Mouse (Mus musculus) forebrain, embryonic 12.5 days (tissue): ENCODE measurements at regions not wholly inside any gene's neighbourhood (a gene's known extent, or its start where the extent isn't known, plus 50 kb on each side); places are given as distances from the start of the nearest gene placed in this dataset.
A peak's percentile ranks its signal among the peaks of the same experiment; 100 is the strongest.
"Not testable (repeated sequence)": the region's sequence is repeated elsewhere in the genome, so short reads cannot be mapped to it uniquely, and the experiment has no call there.

Experiments used
- ATAC-seq: fragments of 200-750 bp; cut with Nextera tagmentation; 2 replicates; pipeline ENCODE4 v1.8.0; 2017; ENCODE audit warnings: moderate TSS enrichment; ENCODE audit not compliant: low FRiP score
- H3K27ac ChIP-seq: fragments of 300-500 bp; sonication (generic); 2 replicates; pipeline ENCODE4 v1.5.1; 2016; ENCODE audit warnings: mild to moderate bottlenecking
- H3K27me3 ChIP-seq: fragments of 300-500 bp; sonication (generic); 2 replicates; pipeline ENCODE4 v1.6.1; 2016; ENCODE audit warnings: mild to moderate bottlenecking
- H3K36me3 ChIP-seq: fragments of 300-500 bp; sonication (generic); replicated peaks from 2 replicates; pipeline ENCODE4 v1.6.1; 2016; ENCODE audit warnings: mild to moderate bottlenecking
- H3K4me1 ChIP-seq: fragments of 300-500 bp; sonication (generic); 2 replicates; pipeline ENCODE4 v1.6.1; 2016
- H3K4me2 ChIP-seq: fragments of 300-500 bp; sonication (generic); 2 replicates; pipeline ENCODE4 v1.6.1; 2016; ENCODE audit warnings: mild to moderate bottlenecking, moderate library complexity
- H3K4me3 ChIP-seq: fragments of 300-500 bp; sonication (generic); replicated peaks from 2 replicates; pipeline ENCODE4 v1.5.1; 2016; ENCODE audit warnings: mild to moderate bottlenecking
- H3K9ac ChIP-seq: fragments of 300-500 bp; sonication (generic); 2 replicates; pipeline ENCODE4 v1.6.1; 2016; ENCODE audit warnings: mild to moderate bottlenecking
- H3K9me3 ChIP-seq: fragments of 300-500 bp; sonication (generic); 2 replicates; pipeline ENCODE4 v1.6.1; 2016
- WGBS: fragments of 180-500 bp; shearing (Covaris S2); methylation state at CpG from one replicate; pipeline ENCODE4 v1.1.7; 2016; 5-methylcytosine and 5-hydroxymethylcytosine counted together

- no peak overlapping the region for H3K4me2 ChIP-seq
- ATAC-seq: no peak
- no peak overlapping the region for H3K4me3 ChIP-seq
- H3K4me1 ChIP-seq: no peaks in the 10 kb centered on the region
- no peaks in the 10 kb centered on the region for H3K27me3 ChIP-seq
- H3K27ac ChIP-seq: no peak overlapping the region
- WGBS: 79% methylated on average over 3 of the region's 3 CpGs
- H3K9me3 ChIP-seq: no peaks in the 10 kb centered on the region
- no peak overlapping the region for H3K9ac ChIP-seq
- no peaks in the 10 kb centered on the region for H3K36me3 ChIP-seq
Measured at GRCm38 (mm10) chr5:52006843-52007242, 183.5 kb downstream of the Dhx15 start.

DNA sequence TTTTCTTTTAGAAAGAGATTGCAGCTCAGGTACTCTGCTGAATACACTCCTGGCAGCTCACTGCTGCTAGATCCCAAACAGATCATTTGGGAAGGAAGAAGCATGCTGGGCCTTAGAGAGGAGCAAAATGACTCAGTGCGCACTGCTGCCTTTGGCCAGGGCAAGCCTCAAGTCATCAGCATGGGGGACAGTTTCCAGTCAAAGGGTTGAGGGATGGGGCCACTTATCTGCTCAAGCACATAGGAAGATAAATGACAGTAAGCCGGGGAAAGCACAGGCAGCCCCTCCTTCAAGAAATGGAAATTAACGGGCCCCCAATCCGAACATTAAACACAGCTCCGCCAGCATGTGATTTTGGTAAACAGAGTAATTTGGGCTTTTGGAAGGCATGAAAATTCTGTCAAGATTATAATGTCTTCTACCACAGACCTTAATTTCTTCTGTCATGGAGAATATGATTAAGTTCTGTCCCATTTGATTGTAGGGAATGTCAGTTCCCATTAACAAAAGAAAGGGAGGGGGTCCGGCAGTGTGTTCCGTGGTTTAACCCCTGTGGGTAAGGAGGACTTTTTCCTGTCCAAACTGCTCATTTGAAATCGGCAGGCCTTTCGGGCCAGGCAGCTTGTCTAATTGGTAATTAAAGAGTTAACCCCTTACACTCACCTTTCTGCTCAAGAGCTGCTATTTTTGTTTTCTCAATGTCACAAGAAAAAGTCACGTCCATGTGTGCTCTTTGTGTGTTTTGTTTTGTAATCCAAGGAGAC lies 199.3 kb downstream of the Dhx15 start:
- H3K4me3 ChIP-seq: no peak overlapping the region
- no peak overlapping the region for H3K27ac ChIP-seq
- H3K9me3 ChIP-seq: no peaks in the 10 kb centered on the region
- H3K4me2 ChIP-seq: peak overlapping the region; percentile 34
- WGBS: 3% methylated on average over 10 of the region's 10 CpGs
- H3K27me3 ChIP-seq: peaks cover 24% of the 10 kb centered on the region; the same call in 1 of the 2 replicates
- no peak overlapping the region for H3K9ac ChIP-seq
- no peak; the same call in 1 of the 2 replicates for ATAC-seq
- H3K4me1 ChIP-seq: peaks cover 12% of the 10 kb centered on the region
- H3K36me3 ChIP-seq: no peaks in the 10 kb centered on the region

DNA sequence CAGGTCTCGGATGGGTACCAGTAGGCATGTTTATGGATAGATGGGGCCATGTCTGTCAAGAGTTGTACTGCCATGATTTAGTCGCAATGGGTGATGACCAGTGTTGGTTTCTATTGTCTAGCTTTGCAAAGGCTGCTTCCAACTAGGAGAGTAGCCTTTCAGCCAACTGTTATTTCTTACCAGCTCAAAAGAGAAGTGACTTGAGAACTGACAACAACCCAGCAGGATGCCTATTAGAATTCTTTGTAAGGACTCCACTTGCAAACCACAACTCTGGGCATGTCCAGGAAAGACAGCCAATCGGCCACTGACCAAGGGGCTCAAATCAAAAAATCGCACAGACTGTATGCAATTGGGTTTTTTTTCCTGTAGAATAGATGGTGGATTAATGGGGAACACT lies 200.9 kb downstream of the Dhx15 start:
- no peak overlapping the region for H3K27ac ChIP-seq
- peaks cover 12% of the 10 kb centered on the region for H3K4me1 ChIP-seq
- H3K9ac ChIP-seq: no peak overlapping the region
- WGBS: 18% methylated on average over 4 of the region's 4 CpGs
- no peaks in the 10 kb centered on the region for H3K9me3 ChIP-seq
- no peak overlapping the region for H3K4me2 ChIP-seq
- peaks cover 24% of the 10 kb centered on the region; the same call in 1 of the 2 replicates for H3K27me3 ChIP-seq
- ATAC-seq: no peak
- H3K4me3 ChIP-seq: no peak overlapping the region
- no peaks in the 10 kb centered on the region for H3K36me3 ChIP-seq

DNA sequence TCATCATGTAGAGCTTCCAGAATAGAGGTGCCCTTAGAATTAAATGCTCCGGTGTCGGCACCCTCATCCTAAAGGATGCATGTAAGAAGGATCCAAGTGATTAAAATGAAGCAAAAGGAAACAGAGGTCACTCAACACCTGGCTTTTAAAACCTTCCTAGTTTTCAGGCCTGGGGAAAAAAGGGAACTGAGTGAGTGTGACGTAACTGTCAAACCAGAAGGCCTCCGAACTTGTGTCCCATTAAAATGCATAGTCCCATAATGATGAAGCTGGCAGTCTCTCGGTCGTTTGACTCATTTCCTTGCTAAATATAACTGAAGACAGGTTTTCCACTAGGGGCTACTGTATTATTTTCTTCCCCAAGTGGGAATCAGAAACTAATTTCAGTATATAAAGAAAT lies 201.4 kb downstream of the Dhx15 start:
- ATAC-seq: no peak
- Histone ChIP-seq H3K4me3 (no peak overlapping the region), H3K4me2 (no peak overlapping the region), H3K4me1 (peaks cover 12% of the 10 kb centered on the region), H3K9me3 (no peaks in the 10 kb centered on the region), H3K27me3 (peaks cover 24% of the 10 kb centered on the region; the same call in 1 of the 2 replicates), H3K9ac (no peak overlapping the region), H3K36me3 (no peaks in the 10 kb centered on the region), H3K27ac (no peak overlapping the region)
- 63% methylated on average over 6 of the region's 6 CpGs for WGBS

DNA sequence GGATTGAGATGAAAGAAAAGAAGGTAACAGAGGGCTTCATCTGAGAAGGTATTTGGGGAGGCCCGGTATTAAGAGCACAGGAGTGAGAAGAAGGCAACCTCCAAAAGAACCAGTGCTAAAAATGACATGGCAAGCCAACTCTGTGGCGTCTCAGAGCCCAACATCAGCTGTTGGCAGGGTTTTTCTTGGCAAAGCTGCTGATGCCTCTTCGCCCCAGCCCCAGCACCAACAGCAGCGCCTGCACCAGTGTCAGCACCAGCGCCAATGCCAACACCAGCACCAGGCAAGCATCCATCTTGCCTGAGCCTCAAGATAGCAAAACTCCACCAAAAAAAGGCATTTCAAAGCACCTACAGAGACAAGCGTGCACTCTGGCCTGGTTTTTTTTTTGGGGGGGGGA lies 205.3 kb downstream of the Dhx15 start:
- ATAC-seq: no peak
- 94% methylated on average over 6 of the region's 6 CpGs for WGBS
- no peaks in the 10 kb centered on the region; the same call in 1 of the 2 replicates for H3K4me1 ChIP-seq
- no peaks in the 10 kb centered on the region for H3K36me3 ChIP-seq
- no peaks in the 10 kb centered on the region for H3K9me3 ChIP-seq
- 0 out of 2 replicates have a peak, but pooled peaks cover 7% of the 10 kb centered on the region for H3K27me3 ChIP-seq
- no peak overlapping the region for H3K9ac ChIP-seq
- no peak overlapping the region for H3K4me3 ChIP-seq
- no peak overlapping the region for H3K27ac ChIP-seq
- no peak overlapping the region for H3K4me2 ChIP-seq

GRCm38 (mm10) chr5:51982780-51983179 lies 207.5 kb downstream of the Dhx15 start:
- no peak for ATAC-seq
- no peaks in the 10 kb centered on the region for H3K4me1 ChIP-seq
- no peaks in the 10 kb centered on the region for H3K27me3 ChIP-seq
- H3K27ac ChIP-seq: no peak overlapping the region
- no peak overlapping the region for H3K4me2 ChIP-seq
- no peaks in the 10 kb centered on the region for H3K36me3 ChIP-seq
- no peak overlapping the region for H3K4me3 ChIP-seq
- H3K9ac ChIP-seq: no peak overlapping the region
- H3K9me3 ChIP-seq: no peaks in the 10 kb centered on the region
- 93% methylated on average over 7 of the region's 7 CpGs for WGBS

GRCm38 (mm10) chr5:51980901-51981300 lies 209.4 kb downstream of the Dhx15 start:
- Histone ChIP-seq H3K9ac (no peak overlapping the region), H3K36me3 (no peaks in the 10 kb centered on the region), H3K4me2 (no peak overlapping the region), H3K27me3 (no peaks in the 10 kb centered on the region), H3K27ac (no peak overlapping the region), H3K4me3 (no peak overlapping the region), H3K9me3 (no peaks in the 10 kb centered on the region), H3K4me1 (no peaks in the 10 kb centered on the region)
- ATAC-seq: no peak
- 69% methylated on average over 5 of the region's 5 CpGs for WGBS

GRCm38 (mm10) chr5:51952499-51952898 lies 237.8 kb downstream of the Dhx15 start:
- Histone ChIP-seq H3K36me3 (no peaks in the 10 kb centered on the region), H3K27me3 (no peaks in the 10 kb centered on the region), H3K4me3 (no peak overlapping the region), H3K27ac (no peak overlapping the region), H3K9ac (no peak overlapping the region), H3K4me1 (no peaks in the 10 kb centered on the region), H3K4me2 (no peak overlapping the region), H3K9me3 (no peaks in the 10 kb centered on the region)
- 85% methylated on average over 5 of the region's 5 CpGs for WGBS
- no peak for ATAC-seq

DNA sequence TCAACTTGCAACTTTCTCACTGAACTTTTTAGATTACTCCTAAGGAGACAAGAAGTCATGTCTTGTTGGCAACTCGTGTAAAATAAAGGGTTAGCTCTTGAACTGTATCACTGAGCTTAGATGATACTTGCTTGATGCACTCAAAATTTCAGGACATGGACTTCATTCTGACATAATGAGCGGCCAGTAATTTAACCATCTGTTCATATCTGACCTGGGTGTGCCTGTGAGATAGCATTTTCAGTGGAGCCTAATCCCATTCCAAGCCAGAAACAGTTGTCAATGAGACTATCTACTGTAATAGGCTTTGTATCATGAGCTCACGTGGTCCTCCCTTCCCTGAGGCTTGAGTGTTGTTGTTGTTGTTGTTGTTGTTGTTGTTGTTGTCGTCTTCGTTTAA lies 240.3 kb downstream of the Dhx15 start:
- Histone ChIP-seq H3K4me1 (no peaks in the 10 kb centered on the region), H3K9me3 (no peaks in the 10 kb centered on the region), H3K27me3 (no peaks in the 10 kb centered on the region), H3K4me2 (no peak overlapping the region), H3K4me3 (no peak overlapping the region), H3K27ac (no peak overlapping the region), H3K9ac (no peak overlapping the region), H3K36me3 (no peaks in the 10 kb centered on the region)
- 90% methylated on average over 5 of the region's 5 CpGs for WGBS
- ATAC-seq: no peak

- no peaks in the 10 kb centered on the region for H3K9me3 ChIP-seq
- ATAC-seq: no peak
- no peaks in the 10 kb centered on the region for H3K4me1 ChIP-seq
- H3K27ac ChIP-seq: no peak overlapping the region
- H3K36me3 ChIP-seq: no peaks in the 10 kb centered on the region
- no peak overlapping the region for H3K4me3 ChIP-seq
- no peak overlapping the region for H3K9ac ChIP-seq
- H3K4me2 ChIP-seq: no peak overlapping the region
- 97% methylated on average over 3 of the region's 3 CpGs for WGBS
- H3K27me3 ChIP-seq: no peaks in the 10 kb centered on the region
Measured at GRCm38 (mm10) chr5:51946062-51946461, 244.3 kb downstream of the Dhx15 start.

GRCm38 (mm10) chr5:51941925-51942291 lies 248.4 kb downstream of the Dhx15 start:
- WGBS: 78% methylated on average over 4 of the region's 4 CpGs
- not testable (repeated sequence) for H3K27me3 ChIP-seq, H3K36me3 ChIP-seq, H3K4me3 ChIP-seq, ATAC-seq, H3K9me3 ChIP-seq, H3K4me2 ChIP-seq, H3K27ac ChIP-seq, H3K9ac ChIP-seq, H3K4me1 ChIP-seq

DNA sequence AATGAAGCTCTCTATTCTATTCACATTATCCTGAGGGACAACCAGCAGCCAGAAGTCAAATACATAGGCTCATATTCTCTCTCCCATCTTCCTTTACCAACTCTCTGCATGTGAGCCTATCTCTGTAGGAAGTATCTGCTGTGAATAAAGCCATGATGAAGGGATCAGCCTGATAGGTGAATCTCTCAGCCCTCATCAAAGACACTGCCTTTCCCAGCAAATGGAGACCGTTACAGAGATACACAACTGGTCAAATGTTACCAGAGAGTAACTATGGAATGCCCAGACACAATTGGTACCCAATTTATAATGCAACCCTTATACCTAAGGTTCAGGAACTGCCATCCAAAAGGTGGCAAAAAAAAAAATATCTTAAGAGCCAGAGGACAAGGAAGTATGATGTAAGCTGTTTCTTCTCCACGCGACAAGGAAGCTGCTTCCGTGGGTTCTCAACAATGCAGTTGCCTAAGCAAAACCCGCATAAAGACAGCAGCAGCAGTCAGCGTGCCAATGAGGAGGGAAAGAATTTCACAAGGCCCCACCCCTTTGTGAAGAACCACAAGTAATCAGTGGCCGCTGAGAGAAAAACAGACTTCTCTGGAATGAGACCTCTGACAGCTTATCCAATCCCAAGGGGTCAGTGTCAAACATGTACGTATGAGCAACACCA lies 248.9 kb downstream of the Dhx15 start:
- Histone ChIP-seq H3K4me3 (no peak overlapping the region), H3K4me1 (no peaks in the 10 kb centered on the region), H3K27ac (no peak overlapping the region), H3K4me2 (no peak overlapping the region), H3K36me3 (no peaks in the 10 kb centered on the region), H3K9me3 (no peaks in the 10 kb centered on the region), H3K9ac (no peak overlapping the region), H3K27me3 (no peaks in the 10 kb centered on the region)
- no peak for ATAC-seq
- WGBS: 73% methylated on average over 8 of the region's 8 CpGs

GRCm38 (mm10) chr5:51938845-51939244 lies 251.5 kb downstream of the Dhx15 start:
- H3K9ac ChIP-seq: no peak overlapping the region

More at GRCm38 (mm10) chr5:51938845-51939244, 251.5 kb downstream of the Dhx15 start:
- WGBS: 94% methylated on average over 6 of the region's 6 CpGs
- Histone ChIP-seq H3K27me3 (no peaks in the 10 kb centered on the region), H3K36me3 (no peaks in the 10 kb centered on the region), H3K4me3 (no peak overlapping the region), H3K4me1 (no peaks in the 10 kb centered on the region), H3K27ac (no peak overlapping the region), H3K4me2 (no peak overlapping the region), H3K9me3 (no peaks in the 10 kb centered on the region)
- no peak for ATAC-seq
